Mouse (Mus musculus): ENCODE data around the gene Smndc1. TPM values are rescaled to one million over a fixed set of nuclear protein-coding genes. Genes with fewer than 3 reads are reported as not detected.

Smndc1 gene
- 10 to 100 TPM; 31.9 to 37.5 (median 33.3) TPM for total RNA-seq (2022)

DNA sequence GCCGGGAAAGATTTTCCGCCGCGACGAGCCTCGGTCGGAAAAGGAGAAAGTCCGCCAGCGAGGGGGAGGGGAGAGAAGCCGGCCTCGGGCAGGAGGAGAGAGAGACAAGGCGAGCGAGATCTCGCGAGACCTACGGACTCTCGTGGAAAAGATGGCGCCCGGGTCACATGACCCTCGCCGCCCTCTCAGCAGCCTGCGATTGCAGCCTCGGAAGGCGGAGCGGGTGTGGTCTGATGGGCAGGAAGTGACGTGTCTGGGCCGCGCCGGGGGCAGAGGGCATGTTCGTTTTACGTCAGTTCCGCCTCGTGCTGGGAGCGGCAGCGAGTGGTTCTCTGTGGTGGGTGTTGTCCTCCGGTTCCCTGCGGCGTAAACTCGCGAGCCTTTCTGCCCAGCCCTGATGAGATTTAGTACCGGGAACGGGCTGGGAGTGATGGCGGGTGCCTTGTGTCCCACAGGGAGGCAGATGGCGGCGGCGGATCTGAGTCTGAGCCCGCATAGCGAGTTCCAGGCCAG is at the start of gene Smndc1:
TSS of gene Smndc1 (minus strand) at position 84 of the 513 bp plus-strand sequence.
- DNase-seq (ENCODE audit: low spot score): peak; percentile 98

DNA sequence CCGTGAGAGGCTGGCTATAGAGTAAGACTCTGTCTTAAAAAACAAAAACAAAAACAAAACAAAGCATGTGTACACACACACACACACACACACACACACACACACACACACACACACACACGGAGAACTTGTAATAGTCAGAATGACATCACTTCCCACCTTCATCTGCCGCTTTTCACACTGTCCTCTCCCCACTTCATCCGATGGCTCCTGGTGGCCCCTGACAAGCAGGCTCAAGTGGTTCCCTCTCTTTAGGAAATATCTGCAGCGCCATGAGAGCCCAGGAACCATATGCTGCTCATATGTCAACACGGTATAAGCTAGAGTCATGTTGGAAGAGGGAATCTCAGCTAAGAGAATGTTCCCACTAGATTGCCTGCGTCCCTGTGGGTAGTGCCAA is 49.0 kb upstream of the Smndc1 start:
- no peak for DNase-seq (ENCODE audit: low spot score)

DNA sequence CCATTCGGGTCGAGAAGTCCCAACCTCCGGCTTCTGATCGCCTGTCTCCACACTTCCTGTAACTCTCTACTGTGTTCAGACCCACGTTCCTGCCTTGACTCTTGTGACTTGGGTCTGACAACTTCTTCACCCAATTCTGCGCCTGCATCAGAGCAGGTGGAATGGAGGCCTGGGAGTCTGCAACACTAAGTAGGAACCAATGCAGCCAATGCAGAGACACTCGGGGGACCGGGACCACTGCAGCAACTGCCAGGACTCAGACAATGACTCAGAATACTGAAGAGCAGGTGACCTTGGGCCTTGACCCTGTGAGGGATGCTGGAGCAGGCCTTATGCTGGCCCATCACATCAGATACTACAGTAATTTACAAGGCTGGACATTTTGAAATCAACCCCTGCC is 47.6 kb upstream of the Smndc1 start:
- no peak for DNase-seq (ENCODE audit: low spot score)

DNA sequence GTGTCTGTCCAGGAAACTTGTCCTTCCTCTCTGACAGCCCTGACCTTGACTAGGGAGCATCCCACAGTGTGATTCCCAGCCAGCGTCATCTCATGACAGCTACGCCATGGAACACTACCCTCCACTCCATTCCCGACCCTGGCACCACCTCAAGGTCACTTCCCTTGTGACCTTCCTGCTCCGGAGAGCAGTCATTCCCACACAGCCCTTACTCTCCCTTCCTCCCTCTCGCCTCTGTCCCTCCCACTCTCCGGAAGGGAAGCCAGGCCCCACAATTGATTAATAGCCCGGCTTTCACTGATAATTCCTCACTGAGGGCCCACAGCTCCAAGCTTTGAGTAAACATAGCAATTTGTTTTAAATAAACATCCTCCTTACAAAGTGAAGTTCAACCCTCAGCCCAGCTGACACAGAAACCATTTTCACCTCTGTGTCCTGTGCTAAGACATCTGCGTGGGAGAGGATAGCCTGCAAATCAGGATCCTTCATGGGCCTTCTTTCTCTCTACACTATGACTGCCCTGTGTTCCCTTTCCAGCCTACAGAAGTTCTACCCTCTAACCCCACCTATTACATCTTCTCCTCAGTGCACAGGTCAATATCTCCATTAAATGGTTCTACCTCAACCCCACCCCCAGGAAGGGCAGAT is 47.1 kb upstream of the Smndc1 start:
- DNase-seq (ENCODE audit: low spot score): no peak

DNA sequence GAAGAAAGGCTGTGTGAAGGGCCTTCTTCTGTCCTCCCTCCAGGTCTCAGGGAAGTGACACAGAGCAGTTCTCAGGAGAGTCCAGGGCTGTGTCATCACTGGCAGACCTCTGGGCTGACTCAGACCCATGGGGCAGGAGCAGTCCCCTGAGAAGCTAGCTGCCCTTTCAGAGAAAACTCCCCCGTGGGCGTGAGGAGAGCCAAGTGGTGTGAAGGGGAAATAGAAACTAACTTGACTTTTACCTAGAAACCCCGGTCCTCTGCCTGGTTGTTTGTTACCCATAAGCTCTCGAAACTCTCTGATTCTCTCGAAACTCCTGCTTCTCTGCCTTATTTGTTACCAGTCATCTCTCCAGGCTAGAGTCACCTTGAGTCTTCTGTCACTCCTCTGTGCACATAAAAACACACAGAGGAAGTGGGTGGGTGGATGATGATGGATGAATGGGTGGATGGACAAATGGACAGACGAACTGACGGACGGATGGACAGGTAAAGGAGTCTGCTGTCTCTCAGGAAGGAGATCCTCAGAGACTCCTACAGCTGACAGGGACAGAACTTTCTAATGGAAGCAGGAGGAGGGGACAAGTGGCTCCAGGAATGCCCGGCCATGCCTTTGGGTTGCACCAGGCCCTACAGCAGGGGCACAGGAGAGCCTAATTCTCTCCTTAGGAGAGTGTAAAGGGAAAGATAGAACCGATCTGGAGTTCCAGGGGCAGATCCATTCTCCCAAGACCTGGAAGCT is 43.7 kb upstream of the Smndc1 start:
- no peak for DNase-seq (ENCODE audit: low spot score)

DNA sequence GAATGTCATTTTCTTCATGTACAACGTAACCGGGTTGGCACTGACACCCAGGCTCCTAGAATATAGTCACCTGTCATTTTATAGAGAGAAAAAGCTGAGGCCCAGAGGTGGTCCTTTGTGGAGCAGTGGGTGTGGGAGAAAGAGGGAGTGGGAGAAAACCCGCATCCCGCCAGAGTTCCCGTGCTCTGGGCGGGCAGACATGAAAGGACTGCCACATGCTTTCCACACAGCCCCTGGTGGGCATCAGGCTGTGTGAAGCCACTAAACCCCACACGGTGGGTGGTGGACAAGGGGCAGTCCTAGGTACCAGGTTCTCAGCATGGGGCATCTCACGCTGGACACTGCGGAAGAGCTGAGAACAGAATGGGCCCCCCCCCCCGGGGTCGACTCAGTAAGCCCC is 40.6 kb upstream of the Smndc1 start:
- DNase-seq (ENCODE audit: low spot score): no peak

DNA sequence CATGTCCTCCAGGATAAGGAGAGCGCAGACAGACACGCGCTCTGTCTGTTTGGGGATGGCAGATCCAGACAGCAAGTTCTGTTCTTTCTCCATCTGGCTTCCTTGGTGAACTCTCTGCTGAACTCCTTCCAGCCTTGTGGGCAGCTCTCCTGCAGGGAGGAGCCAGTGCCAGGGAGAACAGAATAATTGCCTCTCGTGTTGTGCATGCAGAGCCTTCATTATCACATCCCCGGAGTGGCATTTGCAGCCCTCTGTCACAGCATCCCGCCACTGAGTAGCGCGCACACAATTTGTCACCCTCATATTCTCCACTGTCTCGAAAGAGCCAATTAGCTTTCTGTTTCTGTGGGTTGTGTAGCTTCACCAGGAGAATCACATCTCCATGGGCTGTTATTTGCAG is 40.0 kb upstream of the Smndc1 start:
- DNase-seq (ENCODE audit: low spot score): no peak

DNA sequence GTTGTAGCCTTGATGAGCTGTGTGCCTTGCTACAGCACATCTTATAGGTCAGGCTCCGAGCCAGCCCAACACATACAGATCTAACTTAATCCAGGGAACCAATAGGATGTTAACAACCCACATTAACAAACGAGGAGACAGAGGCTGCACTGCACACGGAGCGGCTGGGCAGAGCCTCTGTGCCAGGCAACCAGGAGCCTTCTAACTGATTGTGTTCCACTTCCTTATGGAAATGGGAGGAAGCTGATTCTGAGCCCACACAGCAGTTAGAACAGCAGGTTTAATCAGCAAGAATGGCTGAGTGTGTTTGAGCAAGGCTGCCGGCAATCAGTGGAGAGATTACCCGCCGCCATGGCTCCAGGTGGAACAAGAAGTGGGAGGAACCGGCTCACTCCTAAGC is 37.4 kb upstream of the Smndc1 start:
- DNase-seq (ENCODE audit: low spot score): no peak

DNA sequence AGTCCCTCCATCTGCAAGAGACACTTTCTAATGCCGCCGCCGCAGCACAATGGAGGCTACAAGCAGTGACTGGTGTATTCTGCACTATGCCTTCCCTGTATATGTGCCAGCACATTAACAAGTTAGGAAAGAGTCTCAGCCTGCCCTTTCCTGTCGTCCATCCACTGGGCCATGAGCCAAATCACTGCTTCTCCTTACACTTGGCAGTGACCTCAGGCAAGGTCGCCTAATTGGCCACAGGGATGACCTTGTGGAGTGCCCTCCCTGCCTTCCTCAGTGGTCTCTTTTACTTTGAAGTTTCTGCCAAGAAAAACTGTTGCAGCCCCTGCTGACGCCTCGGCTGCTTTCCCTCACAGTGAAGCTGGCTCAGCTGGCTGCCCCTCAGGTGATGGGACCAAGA is 37.0 kb upstream of the Smndc1 start:
- no peak for DNase-seq (ENCODE audit: low spot score)

DNA sequence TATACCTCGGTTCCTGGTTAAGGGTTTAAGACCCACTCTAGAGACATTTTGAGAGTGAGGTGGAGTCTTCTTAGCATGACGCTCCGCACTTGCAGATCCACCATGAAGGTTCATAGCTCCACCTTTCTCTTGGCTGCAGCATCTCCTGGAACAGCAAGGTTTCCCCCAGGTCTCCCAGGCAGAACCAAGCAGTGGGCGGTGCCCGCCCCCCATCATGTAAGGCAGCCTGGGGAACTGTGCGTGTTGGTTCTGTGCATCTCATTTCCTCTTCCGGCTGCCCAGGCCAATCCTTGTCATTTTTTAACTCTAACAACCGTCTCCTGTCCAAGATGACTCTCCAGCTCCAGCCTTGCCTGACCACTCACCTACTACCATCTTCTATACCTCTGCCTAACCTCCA is 35.4 kb upstream of the Smndc1 start:
- no peak for DNase-seq (ENCODE audit: low spot score)

DNA sequence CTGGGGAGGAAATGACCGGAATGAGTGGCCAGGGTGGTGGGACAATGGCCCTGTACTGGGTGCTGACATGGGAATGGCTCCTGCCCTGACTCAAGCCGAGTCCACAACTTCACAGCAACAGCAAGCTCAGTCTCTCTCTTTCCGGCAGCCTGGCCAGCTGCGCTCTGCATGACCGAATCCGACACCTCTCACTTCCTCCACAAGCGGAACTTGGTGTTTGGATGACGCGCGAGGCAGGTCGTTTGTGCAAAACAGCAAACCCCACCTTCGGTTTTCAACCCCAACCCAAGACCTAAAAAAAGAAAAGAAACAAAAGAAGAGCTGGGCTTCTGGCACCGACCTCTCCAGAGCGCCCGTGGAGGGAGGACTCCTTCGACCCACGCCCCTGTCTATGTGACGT is 34.3 kb upstream of the Smndc1 start:
- peak; percentile 36 for DNase-seq (ENCODE audit: low spot score)

DNA sequence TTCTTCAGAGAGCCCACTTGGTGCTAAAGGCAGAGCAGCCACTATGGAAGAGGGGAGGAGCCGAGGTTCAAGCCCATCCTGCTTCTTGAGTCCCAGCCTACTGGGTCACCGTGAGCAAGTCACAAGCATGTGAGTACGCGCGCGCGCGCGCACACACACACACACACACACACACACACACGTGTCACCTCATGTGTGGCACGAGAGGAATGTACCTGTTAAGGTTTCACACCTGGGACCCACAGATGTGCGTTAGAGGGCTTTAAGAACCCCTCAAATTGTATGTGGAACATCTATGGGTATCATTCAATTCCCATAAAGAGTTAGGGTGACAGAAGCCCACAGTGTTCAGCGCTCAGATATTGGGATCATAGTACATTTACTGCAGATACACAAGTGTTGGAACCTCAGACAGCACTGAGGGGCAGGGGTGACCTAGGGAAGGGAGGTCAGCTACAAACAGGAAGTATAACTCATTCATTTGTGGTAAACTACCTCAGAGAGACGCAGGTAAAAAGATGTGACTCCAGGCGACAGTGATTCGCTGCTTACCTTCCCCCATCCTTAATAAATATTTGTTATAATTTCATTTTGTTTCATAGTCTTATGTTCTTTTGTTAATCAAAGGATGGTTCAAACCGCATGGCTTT is 33.6 kb upstream of the Smndc1 start:
- DNase-seq (ENCODE audit: low spot score): no peak

DNA sequence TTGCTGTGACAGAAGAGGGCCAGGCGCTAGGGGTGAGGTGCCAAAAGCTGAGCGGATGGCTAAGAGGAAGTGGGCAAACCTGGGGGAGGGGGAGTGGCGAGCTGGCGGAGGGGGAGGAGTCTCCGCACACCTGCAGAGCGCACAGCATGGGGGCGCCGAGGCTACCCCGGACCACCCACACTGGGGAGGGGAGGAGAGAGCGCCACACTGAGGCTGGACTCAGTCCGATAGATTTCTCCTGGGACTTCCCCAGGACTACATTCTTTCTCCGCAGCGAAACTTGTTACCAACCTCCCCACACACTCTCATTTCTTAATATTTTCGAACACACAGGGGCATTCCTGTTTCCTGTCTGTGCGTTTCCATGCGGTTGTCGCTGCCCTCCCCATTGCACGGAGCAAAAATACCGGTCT is 33.0 kb upstream of the Smndc1 start:
- DNase-seq (ENCODE audit: low spot score): no peak

DNA sequence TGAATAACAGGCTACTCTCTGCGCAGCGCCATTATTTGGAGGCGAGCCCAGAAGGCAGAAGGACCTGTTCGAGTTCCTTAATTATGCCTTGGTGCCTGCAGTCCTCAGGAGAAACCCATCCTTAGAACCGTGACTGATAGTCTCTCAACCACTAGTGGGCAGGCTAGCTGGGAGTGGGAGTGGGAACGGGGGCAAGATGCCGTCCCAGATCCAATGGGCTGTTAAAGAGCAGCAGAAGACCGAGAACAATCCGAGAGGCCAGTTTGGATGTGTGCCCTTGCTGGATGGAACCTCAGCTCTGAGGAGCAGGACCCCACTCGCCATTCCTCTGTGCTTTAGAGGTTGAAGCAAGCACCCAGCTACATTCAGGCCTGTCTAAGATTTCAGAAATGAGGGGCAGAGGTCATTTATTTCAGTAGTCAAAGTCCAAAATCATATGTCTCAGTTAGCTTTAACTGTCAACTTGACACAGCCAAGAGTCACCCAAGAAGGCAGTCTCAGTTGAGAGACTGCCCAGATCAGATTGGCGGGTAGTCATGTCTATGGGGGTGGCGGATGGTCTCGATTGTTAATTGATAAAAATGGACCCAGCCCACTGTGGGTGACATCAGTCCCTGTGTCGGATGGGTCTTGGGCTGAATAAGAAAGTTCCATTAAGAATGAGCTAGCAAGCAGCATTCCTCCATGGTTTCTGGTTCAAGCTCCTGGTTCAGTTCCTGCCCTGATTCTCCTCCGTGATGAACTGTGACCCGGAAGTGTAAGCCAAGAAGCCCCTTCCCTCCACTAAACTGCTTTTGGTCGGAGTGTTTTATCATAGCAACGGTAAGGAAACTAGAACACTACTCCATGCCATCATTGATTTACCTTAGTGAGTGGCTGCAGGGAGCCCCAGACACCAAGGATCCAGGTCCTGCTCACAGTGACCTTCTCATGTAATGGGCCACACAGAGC is 32.3 kb upstream of the Smndc1 start:
- DNase-seq (ENCODE audit: low spot score): no peak

DNA sequence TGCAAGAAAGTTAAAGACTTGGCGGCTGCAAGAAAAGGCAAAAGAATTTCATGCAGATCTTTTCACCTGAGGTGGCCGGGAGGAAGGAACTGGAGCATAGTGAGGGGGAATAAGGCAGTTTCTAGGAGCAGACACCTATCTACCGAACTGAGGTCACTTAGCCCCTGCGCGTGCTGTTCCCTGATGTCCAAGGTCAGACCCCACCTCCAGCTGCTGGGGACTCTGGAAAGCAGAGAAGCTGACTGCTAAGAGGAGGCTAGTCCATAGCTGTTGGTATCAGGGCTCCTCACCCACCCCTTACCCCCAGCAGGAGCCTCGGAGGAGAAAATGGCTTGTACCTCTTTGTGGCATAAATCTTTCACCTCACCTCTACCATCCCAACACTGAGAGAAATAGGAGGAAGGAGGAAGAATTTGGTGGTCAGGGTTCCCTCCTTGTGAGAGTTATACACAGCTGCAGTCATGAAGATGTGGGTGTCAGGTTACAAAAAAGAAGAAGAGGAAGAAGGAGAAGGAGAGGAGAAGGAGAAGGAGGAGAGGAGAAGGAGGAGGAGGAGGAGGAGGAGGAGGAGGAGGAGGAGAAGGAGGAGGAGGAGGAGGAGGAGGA is 31.3 kb upstream of the Smndc1 start:
- no peak for DNase-seq (ENCODE audit: low spot score)

DNA sequence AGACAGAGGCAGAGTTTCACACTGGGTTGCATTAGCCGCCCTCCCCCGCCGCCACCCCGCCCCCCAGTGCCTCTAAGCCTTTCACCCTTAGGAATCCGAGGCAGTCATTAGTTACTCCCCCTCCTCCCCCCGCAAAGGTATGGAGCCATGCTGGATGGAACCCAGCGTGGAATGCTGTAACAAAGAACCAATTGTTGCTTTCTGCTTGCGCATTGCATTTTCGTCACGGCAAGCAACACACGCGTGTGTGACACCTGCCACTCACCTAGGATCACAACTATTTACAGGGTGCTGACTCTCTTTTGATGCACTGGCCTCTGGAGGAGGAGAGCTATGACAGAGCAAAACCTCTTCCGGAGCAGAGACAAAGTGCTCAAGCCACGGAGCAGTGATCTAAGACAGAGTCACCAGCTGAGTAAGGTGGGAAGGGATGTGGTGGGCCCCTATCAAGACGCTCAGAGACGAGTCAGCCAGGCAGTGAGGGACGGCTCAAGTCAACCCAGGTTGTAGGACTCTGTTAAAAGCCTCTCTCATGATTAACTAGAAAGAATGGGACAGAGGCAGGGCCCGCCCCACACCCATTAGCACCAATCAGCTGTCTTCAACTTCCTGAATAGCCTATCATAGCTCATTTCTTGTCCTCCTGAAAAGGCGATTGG is 30.7 kb upstream of the Smndc1 start:
- DNase-seq (ENCODE audit: low spot score): peak; percentile 80

DNA sequence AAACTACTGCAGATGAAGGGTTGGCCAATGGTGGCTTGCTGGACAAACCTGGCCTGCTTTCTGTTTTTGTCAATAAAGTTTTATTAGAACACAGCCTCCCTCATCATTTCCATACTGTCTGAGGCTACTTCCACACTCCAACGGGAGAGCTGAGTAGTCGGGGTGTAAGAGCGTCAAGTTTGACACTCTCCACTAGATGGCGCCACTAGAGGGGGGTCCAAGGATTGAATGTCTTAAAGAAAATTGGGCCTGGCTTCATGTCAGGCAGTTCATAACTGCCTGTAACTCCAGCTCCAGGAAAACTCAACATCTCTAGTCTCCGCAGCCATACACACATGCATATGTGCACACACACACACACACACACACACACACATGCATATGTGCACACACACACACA is 29.5 kb upstream of the Smndc1 start:
- peak; percentile 49 for DNase-seq (ENCODE audit: low spot score)

DNA sequence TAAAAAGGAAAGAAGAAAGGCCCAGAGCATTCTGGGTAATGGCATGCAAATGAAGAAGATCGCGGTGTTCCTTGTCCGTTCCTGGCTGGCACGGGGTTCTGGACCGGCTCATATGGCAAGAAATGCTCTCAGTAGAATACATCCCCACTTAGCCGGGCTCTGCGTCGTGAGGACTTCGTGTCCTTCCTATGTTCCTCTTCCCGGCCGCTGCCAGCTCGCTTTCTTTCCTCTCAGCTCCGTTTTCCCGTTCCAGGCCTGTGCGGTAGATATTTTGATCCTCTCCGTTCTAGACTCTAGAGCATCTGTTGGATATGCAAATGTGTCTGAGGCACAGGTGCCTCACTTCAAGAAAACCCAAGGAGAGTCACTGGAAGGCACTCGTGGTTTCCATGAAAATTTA is 24.8 kb upstream of the Smndc1 start:
- DNase-seq (ENCODE audit: low spot score): no peak

DNA sequence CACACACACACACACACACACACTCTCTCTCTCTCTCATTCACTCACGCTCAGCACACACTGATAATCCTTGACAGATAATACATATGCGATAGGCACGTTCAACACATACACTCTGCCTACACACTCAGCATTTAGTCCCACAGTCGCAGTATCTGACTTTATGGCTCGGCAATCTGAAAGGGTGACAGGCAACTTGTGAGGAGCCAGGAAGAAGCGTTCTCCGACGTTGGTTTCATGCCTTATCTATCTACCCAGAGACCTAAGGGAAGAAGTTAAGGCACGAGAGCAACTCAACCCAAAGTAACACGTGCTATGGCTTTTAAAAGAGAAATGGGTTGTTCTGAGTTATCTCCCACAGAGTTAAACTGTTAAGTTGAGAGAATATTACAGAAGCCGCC is 24.3 kb upstream of the Smndc1 start:
- DNase-seq (ENCODE audit: low spot score): no peak

DNA sequence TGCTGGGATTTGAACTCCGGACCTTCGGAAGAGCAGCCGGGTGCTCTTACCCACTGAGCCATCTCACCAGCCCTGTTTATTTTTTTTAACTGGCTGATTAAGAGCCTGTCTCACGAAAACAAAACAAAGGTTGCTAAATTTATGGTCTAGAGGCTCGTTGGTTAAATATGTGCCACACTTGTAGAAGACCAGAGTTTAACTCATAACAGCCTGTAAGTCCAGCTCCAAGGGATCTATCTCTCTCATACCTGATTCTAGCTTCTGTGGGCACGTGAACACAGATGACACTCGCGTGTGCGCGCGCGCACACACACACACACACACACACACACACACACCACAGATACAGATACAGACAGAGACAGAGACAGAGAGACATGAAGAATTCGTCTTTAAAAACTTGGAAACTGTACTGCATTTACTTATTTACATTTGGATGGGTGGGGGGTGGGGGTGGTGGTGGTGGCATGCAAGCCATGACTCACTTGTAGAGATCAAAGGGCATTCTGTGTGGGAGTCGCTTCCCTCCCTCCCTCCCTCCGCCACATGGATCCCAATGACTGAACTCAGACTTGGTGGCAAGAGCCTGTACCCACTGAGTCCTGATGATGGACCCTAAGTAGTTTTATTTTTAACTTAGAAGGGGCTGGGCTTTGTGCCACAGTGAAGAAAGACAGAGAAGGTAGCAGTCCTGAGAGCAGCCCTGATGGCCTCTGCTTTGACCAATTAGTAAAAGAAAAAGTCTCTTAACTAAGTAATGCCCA is 23.4 kb upstream of the Smndc1 start:
- no peak for DNase-seq (ENCODE audit: low spot score)
